Mouse (Mus musculus) left cerebral cortex, postnatal 4 days (tissue): Measurements from ENCODE around the gene Olfr1331. TPM values are rescaled to one million over a fixed set of nuclear protein-coding genes. Genes with fewer than 3 reads are reported as not detected.
"Not testable (repeated sequence)": the region's sequence is repeated elsewhere in the genome, so short reads cannot be mapped to it uniquely, and the experiment has no call there.

Experiments
- DNase-seq: peaks from one replicate; pipeline ENCODE4 v3.0.0-alpha.2; 2022
- intact Hi-C: fragments of 180-260 bp; cut with DNase I; formaldehyde crosslinking; loops from one replicate; pipeline ENCODE4 v1.15.1; 2025
- total RNA-seq, 2 experiments: library from RNA; stranded (reverse); gene quantifications; 2 replicates each; pipeline ENCODE4 v1.2.3; 2021

The Olfr1331 gene
- total RNA-seq = not detected

- intact Hi-C loops = no loop called here
- DNase-seq = no peak
Observed at GRCm38 (mm10) chr4:118864349-118864748, at the start of gene Olfr1331. Gene Olfr1331 (plus strand): TSS chr4:118864649.

GRCm38 (mm10) chr4:118818921-118819320 lies 45.5 kb upstream of the Olfr1331 start:
- no peak for DNase-seq

GRCm38 (mm10) chr4:118836179-118836578 lies 28.3 kb upstream of the Olfr1331 start, which contains the start of gene Olfr1333:
Gene Olfr1333 (minus strand): TSS chr4:118836279.
- DNase-seq = no peak
- intact Hi-C loops = no loop called here

More at GRCm38 (mm10) chr4:118818921-118819320, 45.5 kb upstream of the Olfr1331 start:
- intact Hi-C loops = no loop called here

- intact Hi-C loops = no loop called here
Observed at GRCm38 (mm10) chr4:118861791-118862190, 2.7 kb upstream of the Olfr1331 start.

GRCm38 (mm10) chr4:118862704-118863103 lies 1.7 kb upstream of the Olfr1331 start:
- intact Hi-C loops = no loop called here
- no peak for DNase-seq

More at GRCm38 (mm10) chr4:118861791-118862190, 2.7 kb upstream of the Olfr1331 start:
- no peak for DNase-seq

- DNase-seq = peak; percentile 20
- intact Hi-C loops = no loop called here
Observed at GRCm38 (mm10) chr4:118867566-118867965, 3.1 kb downstream of the Olfr1331 start.

- no peak for DNase-seq
- intact Hi-C loops = no loop called here
Observed at GRCm38 (mm10) chr4:118888297-118888696, 23.8 kb downstream of the Olfr1331 start, which contains the start of gene Olfr1330. Gene Olfr1330 (plus strand): TSS chr4:118888597.

GRCm38 (mm10) chr4:118901981-118902380 lies 37.5 kb downstream of the Olfr1331 start:
- DNase-seq = peak; percentile 1
- intact Hi-C loops = no loop called here

- intact Hi-C loops, DNase-seq: not testable (repeated sequence)
Observed at GRCm38 (mm10) chr4:118917365-118917764, 52.9 kb downstream of the Olfr1331 start, which contains the start of gene Olfr1329. Gene Olfr1329 (minus strand): TSS chr4:118917465.

Other genes starting within 250 kb of the Olfr1331 start
- 1 to 10 TPM in 1 of 2 experiments, under 1 TPM in 1; 0.97 to 1.3 TPM for gene Cfap57, start 243.9 kb upstream of the Olfr1331 start, total RNA-seq
- 10 to 100 TPM; 72.4 to 76.5 TPM for gene Ebna1bp2, start 243.8 kb upstream of the Olfr1331 start, total RNA-seq
- not detected for gene Olfr62, start 205.7 kb upstream of the Olfr1331 start, total RNA-seq
- not detected for gene Olfr1342, start 171.9 kb upstream of the Olfr1331 start, total RNA-seq
- gene Olfr1341, start 161.1 kb upstream of the Olfr1331 start, total RNA-seq = not detected
- not detected for gene Olfr1340, start 144.5 kb upstream of the Olfr1331 start, total RNA-seq
- gene Olfr1339, start 132.5 kb upstream of the Olfr1331 start, total RNA-seq = not detected
- not detected for gene Olfr1338, start 105.9 kb upstream of the Olfr1331 start, total RNA-seq
- not detected for gene Olfr1337, start 82.1 kb upstream of the Olfr1331 start, total RNA-seq
- gene Olfr1335, start 54.7 kb upstream of the Olfr1331 start, total RNA-seq = not detected
- gene Olfr1333, start 28.4 kb upstream of the Olfr1331 start, total RNA-seq = not detected
- not detected for gene Olfr1330, start 23.9 kb downstream of the Olfr1331 start, total RNA-seq
- not detected for gene Olfr1329, start 52.8 kb downstream of the Olfr1331 start, total RNA-seq
- not detected for gene Olfr1328, start 74.0 kb downstream of the Olfr1331 start, total RNA-seq
- not detected for gene Lao1, start 96.9 kb downstream of the Olfr1331 start, total RNA-seq
- 10 to 100 TPM; 33.5 to 34.1 TPM for gene Slc2a1, start 244.1 kb downstream of the Olfr1331 start, total RNA-seq